Mouse (Mus musculus) mature B cell (primary cell): ENCODE results near the gene Plaur.

Experiments used
- in situ Hi-C: fragments of 300-500 bp; cut with MboI; formaldehyde crosslinking; loops from 2 replicates; pipeline ENCODE4 v1.14.3; 2019

Gene Plaur

GRCm38 (mm10) chr7:24445266-24445926, 16.9 kb upstream of the Plaur start:
- in situ Hi-C loops, result no loop called here

- in situ Hi-C loops, result no loop called here
Measured at GRCm38 (mm10) chr7:24446697-24447340, 15.5 kb upstream of the Plaur start.

- in situ Hi-C loops, result no loop called here
Measured at GRCm38 (mm10) chr7:24448782-24449517, 13.3 kb upstream of the Plaur start.

DNA sequence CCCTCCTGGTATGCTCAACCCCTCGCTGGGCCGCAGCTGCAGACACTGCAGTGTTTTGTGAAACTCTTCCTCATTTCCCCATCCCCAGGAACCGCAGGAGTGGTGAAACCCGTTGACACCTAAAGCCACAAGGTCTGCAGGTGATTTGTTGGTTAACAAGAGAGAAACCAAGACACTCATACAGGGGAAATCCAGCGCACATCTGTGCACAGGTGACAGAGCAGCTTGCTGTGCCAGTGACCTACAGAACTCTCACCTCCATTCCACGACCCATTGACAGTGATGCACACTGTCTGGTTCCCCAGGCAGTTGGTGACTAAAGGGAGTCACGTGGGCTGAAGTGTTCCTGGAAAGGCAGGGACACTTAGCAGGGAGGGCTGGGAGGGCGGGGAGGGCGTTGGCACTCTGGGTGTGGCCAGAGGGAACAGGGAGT, 11.7 kb upstream of the Plaur start:
- in situ Hi-C loops, result no loop called here

GRCm38 (mm10) chr7:24451855-24452311, 10.4 kb upstream of the Plaur start, which contains the start of gene Irgc1:
Gene Irgc1 (minus strand): TSS chr7:24452297.
- in situ Hi-C loops, result no loop called here

DNA sequence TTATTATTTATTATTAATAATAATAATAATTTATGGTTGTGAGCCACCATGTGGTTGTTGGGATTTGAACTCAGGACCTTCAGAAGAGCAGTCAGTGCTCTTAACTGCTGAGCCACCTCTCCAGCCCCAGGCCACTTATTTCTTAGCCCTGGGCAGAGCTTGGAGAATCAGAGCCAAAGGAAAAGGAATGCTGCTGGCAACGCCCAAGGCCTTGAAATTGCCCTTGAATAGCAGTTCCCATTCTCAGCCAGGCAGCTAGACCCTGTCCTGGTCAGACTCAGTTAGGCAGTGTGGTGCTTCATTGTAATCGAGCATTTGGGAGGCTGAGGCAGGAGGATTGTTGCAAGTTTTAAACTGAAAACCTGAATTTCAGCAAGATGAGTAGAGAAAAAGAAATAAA, 8.1 kb upstream of the Plaur start:
- in situ Hi-C loops, result no loop called here

GRCm38 (mm10) chr7:24455726-24456125, 6.6 kb upstream of the Plaur start:
- in situ Hi-C loops, result no loop called here

GRCm38 (mm10) chr7:24457726-24458370, 4.4 kb upstream of the Plaur start:
- in situ Hi-C loops, result no loop called here

GRCm38 (mm10) chr7:24459440-24459839, 2.8 kb upstream of the Plaur start:
- in situ Hi-C loops, result no loop called here

DNA sequence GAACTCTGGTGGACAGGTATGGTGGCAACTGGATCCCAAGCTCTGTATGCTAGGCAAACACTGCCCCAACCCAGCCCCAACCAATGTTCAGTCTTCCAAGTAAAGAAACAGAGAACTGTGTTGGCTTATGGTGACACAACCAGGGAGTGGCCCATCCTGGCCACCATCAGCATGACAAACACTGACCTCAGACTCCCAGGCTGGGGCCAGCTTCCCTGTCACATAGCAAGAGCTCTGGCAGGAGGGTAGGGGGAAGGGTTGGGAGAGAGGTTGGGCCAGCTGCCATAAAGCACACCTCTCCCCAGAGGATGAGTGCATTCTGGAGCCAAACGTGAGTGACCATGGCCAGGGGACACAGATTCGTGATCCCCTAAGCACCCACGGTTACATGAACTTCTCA, 2.4 kb upstream of the Plaur start:
- in situ Hi-C loops, result no loop called here

GRCm38 (mm10) chr7:24461376-24462051, 770 bp upstream of the Plaur start:
- in situ Hi-C loops, result no loop called here

GRCm38 (mm10) chr7:24466835-24467234, 4.6 kb downstream of the Plaur start:
- in situ Hi-C loops, result no loop called here

GRCm38 (mm10) chr7:24467886-24468285, 5.6 kb downstream of the Plaur start:
- in situ Hi-C loops, result no loop called here

- in situ Hi-C loops, result no loop called here
Measured at GRCm38 (mm10) chr7:24469126-24469525, 6.8 kb downstream of the Plaur start.

GRCm38 (mm10) chr7:24470356-24470755, 8.1 kb downstream of the Plaur start:
- in situ Hi-C loops, result loop anchor here (5.0 kb wide), 1 partner anchor 33 kb away; no protein-coding TSS in a partner anchor

DNA sequence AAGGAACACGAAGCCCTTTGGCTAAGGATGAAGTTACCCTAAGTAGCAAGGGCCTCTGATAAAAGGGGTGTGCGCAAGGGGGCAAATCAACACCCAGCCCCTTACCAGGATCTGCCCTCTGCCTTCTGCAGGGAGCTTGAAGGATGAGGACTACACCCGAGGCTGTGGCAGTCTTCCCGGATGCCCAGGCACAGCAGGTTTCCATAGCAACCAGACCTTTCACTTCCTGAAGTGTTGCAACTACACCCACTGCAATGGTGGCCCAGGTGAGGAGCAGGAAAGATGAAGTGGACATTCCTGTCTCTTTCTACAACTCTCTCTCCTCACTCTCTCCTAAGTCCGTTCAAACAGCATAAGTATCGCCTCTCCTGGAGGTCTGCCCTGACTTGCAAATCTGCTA, 10.2 kb downstream of the Plaur start:
- in situ Hi-C loops, result loop anchor here (5.0 kb wide), 1 partner anchor 35 kb away; no protein-coding TSS in a partner anchor

GRCm38 (mm10) chr7:24472937-24473336, 10.7 kb downstream of the Plaur start:
- in situ Hi-C loops, result loop anchor here (5.0 kb wide), 1 partner anchor 36 kb away; no protein-coding TSS in a partner anchor

DNA sequence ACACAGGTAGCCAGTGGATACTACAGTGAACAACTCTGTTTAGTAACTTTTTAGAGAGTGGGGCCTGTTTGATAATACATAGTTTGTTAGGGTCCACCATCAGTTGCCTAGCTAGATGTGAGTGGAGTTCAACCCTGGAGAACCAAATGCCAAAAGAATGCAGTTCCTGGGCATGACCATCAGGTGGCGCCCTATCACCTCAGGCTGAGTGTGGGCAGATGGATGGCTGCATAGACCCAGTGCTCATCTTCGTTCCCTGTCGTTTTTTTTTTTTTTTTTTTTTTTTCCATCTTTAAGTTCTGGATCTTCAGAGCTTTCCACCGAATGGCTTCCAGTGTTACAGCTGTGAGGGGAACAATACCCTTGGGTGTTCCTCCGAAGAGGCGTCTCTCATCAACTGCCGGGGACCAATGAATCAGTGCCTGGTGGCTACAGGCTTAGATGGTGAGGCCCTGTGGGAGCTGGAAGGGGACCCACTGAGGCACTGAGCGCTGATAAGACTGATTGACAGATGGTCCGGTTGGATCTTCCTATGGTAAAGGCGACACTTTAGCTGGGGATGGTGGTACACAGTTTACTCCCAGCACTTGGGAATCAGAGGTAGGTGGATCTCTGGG, 11.7 kb downstream of the Plaur start:
- in situ Hi-C loops, result loop anchor here (5.0 kb wide), 1 partner anchor 37 kb away; no protein-coding TSS in a partner anchor

DNA sequence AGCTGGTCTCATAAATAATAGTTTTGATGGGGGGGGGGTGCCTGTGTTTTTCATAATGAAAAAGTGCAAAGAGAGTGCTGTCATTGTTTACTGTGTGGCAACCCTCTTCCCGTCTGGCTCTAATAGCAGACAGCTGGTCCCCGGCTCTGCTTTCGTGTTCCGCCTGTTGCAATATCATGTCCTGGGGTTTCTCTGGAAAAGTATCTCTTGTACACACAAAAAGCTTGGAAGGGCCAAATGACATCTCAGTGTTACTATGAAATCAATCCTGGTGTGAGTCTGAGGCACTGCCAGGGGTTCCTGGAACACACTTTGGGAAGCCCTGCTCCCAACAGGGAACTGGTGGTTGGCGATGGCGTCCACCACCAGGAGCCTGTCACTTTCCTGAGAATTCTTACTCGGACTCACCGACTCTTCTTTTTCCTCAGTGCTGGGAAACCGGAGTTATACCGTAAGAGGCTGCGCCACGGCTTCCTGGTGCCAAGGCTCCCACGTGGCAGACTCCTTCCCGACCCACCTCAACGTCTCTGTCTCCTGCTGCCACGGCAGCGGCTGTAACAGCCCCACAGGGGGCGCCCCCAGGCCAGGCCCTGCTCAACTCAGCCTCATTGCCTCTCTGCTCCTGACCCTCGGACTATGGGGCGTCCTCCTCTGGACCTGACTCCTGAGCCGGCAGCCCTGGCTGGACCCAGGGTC, 12.7 kb downstream of the Plaur start:
- in situ Hi-C loops, result loop anchor here (5.0 kb wide), 1 partner anchor 38 kb away; no protein-coding TSS in a partner anchor

- in situ Hi-C loops, result no loop called here
Measured at GRCm38 (mm10) chr7:24476338-24476737, 14.1 kb downstream of the Plaur start.
